Comparison of ENCODE assay signal across 25 mouse cellular contexts in the genomic region with DNA sequence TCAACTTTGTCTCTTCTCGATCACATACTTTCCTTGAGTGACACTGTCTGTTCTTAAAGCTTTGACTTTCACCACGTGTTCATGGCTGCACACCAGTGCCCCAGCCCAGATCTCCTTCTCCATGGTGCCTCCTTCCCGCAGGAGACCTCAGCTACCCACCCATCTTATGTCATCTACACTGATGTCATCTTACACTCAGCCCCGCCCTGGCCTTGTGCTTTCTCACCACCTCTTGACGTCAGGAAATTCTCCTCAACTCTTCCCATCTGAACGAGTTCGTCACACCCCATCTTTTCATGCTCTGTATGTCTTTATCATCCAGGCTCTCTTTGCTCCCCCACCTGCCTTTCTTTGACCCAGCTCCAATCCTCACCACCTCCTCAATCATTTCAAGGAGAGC. TPM values are rescaled to one million over a fixed set of nuclear protein-coding genes. Genes with fewer than 3 reads are reported as not detected.
DNase-seq lines count a peak whose midpoint lies in the region; TF ChIP-seq lines count a peak whose summit lies in the region.
"Had no signal": no experiment of that assay in that cellular context is flagged by ENCODE, and none has a peak within 500 bp of the region (broad histone marks: within the 10 kb centered on the region; RNA-seq: fewer than 3 reads in every experiment).

No protein-coding gene starts in this region.

- H3K9me3 ChIP-seq in hindbrain, embryonic 10.5 days = no peaks in the 10 kb centered on the region
- H3K9me3 ChIP-seq: heart, embryonic 15.5 days; hindbrain, embryonic 15.5 days; limb, embryonic 15.5 days; midbrain, embryonic 12.5 days; neural tube, embryonic 12.5 days had no signal

- DNase-seq in adrenal gland, adult 2 months = peak; percentile 35
- no peak for DNase-seq in adrenal gland, postnatal 36 days
- DNase-seq in thymus, adult 2 months = no peak
- DNase-seq in thymus, postnatal 0 days (ENCODE audit: low spot score) = no peak
- peak; percentile 79 for DNase-seq in T-cell, adult 2 months (ENCODE audit: low spot score)
- DNase-seq in natural killer cell, adult 2 months (ENCODE audit: low spot score in 2 of 2) = peak; percentile 13 to 18
- no peak for DNase-seq in urinary bladder, adult 2 months (ENCODE audit: low spot score)
- DNase-seq in hindbrain, embryonic 10.5 days (ENCODE audit: low spot score) = no peak
- DNase-seq: cerebellum, adult 18-20 months; cerebellum, postnatal 14 days; gastrocnemius, adult 2 months; heart, postnatal 4 days; layer of hippocampus, adult 9-11 months; left cerebral cortex, postnatal 4 days; lung, embryonic 14.5 days; retina, postnatal 1 day; right cerebral cortex, postnatal 25 days; spleen, adult 18-20 months had no signal

- peak overlapping the region; percentile 75 for H3K27ac ChIP-seq in thymus, adult 2 months (ENCODE audit: control insufficient read depth, insufficient read depth, low read length)
- no peak overlapping the region for H3K27ac ChIP-seq in hindbrain, embryonic 10.5 days
- H3K27ac ChIP-seq: gastrocnemius, adult 2 months; heart, embryonic 15.5 days; hindbrain, embryonic 15.5 days; left cerebral cortex, adult 2 months; limb, embryonic 15.5 days; liver, embryonic 14.5 days; midbrain, embryonic 12.5 days; neural tube, embryonic 12.5 days had no signal

- no peaks in the 10 kb centered on the region for H3K36me3 ChIP-seq in thymus, adult 2 months (ENCODE audit: control insufficient read depth, insufficient read depth, low read length)
- H3K36me3 ChIP-seq in hindbrain, embryonic 10.5 days = no peaks in the 10 kb centered on the region
- H3K36me3 ChIP-seq: heart, embryonic 15.5 days; hindbrain, embryonic 15.5 days; limb, embryonic 15.5 days; midbrain, embryonic 12.5 days; neural tube, embryonic 12.5 days had no signal

- H3K27me3 ChIP-seq in thymus, adult 2 months (ENCODE audit: control insufficient read depth, insufficient read depth, low read length) = no peaks in the 10 kb centered on the region
- H3K27me3 ChIP-seq in hindbrain, embryonic 10.5 days (ENCODE audit: insufficient read depth, poor library complexity, severe bottlenecking) = no peaks in the 10 kb centered on the region
- H3K27me3 ChIP-seq: heart, embryonic 15.5 days; hindbrain, embryonic 15.5 days; limb, embryonic 15.5 days; midbrain, embryonic 12.5 days; neural tube, embryonic 12.5 days had no signal

- TF ChIP-seq CTCF in thymus, adult 2 months (IDR thresholded peaks at IDR 0.05; ENCODE audit: borderline replicate concordance, control insufficient read depth, extremely low read depth, insufficient read depth, low read length, poor library complexity) = no peak

- H3K4me3 ChIP-seq in thymus, adult 2 months (ENCODE audit: control insufficient read depth, insufficient read depth, low read length) = no peak overlapping the region
- H3K4me3 ChIP-seq in hindbrain, embryonic 10.5 days = no peak overlapping the region
- H3K4me3 ChIP-seq: gastrocnemius, adult 2 months; heart, embryonic 15.5 days; hindbrain, embryonic 15.5 days; left cerebral cortex, adult 2 months; limb, embryonic 15.5 days; midbrain, embryonic 12.5 days; neural tube, embryonic 12.5 days had no signal

- no peak for TF ChIP-seq POLR2A in thymus, adult 2 months (IDR thresholded peaks at IDR 0.05; ENCODE audit: control insufficient read depth, extremely low read depth, insufficient read depth, low read length, poor library complexity)

- H3K4me1 ChIP-seq in thymus, adult 2 months (replicated peaks; ENCODE audit: control insufficient read depth, insufficient read depth, low read length) = peaks cover 43% of the 10 kb centered on the region
- peaks cover 4% of the 10 kb centered on the region for H3K4me1 ChIP-seq in hindbrain, embryonic 10.5 days (replicated peaks)
- H3K4me1 ChIP-seq: hindbrain, embryonic 15.5 days; midbrain, embryonic 12.5 days; neural tube, embryonic 12.5 days had no signal

- WGBS in thymus, adult 2 months = 54% methylated on average over 7 of the region's 7 CpGs
- WGBS in hindbrain, embryonic 10.5 days = 83% methylated on average over 7 of the region's 7 CpGs

RNA-seq across cellular contexts. Expression of gene Ppp2r5a, which starts 22.8 kb away (rescaled TPM):
- 100 to 1,000 TPM; 212 to 218 TPM for total RNA-seq in adrenal gland, adult 2 months (2021)
- polyA plus RNA-seq in adrenal gland, adult 2 months (2012; rRNA removed) = 93.3 and 162 TPM in 2 replicates
- 100 to 1,000 TPM; 192 to 197 TPM for total RNA-seq in adrenal gland, postnatal 36 days (2021)
- polyA plus RNA-seq in thymus, adult 2 months (2012; rRNA removed) = 145 and 167 TPM in 2 replicates
- polyA plus RNA-seq in thymus, postnatal 0 days (2015; fragmentation: Nextera tagmentation; extraction: Ambion mirVana) = 64.4 and 79.1 TPM in 2 replicates
- polyA plus RNA-seq in urinary bladder, adult 2 months (2012; rRNA removed) = 71.1 and 76.4 TPM in 2 replicates
- 8.0 and 12.4 TPM in 2 replicates for polyA plus RNA-seq in hindbrain, embryonic 10.5 days (2016; fragmentation: Nextera tagmentation; extraction: Ambion mirVana)

Comparison
In these comparisons a context has a peak if more than half of its experiments do, and no peak if none do; other contexts are left out.
1. DNase-seq: peak in adrenal gland, adult 2 months (single experiment), T-cell, adult 2 months (single experiment) and natural killer cell, adult 2 months (2 of 2); none in adrenal gland, postnatal 36 days (0 of 2), thymus, adult 2 months (single experiment), thymus, postnatal 0 days (single experiment), urinary bladder, adult 2 months (single experiment) and hindbrain, embryonic 10.5 days (single experiment).